Mouse (Mus musculus) ES-E14 (cell line): ENCODE measurements around the gene Cdh22.

Experiments
- CHD2 ChIP-seq: IDR thresholded peaks from 2 replicates; pipeline ENCODE4 v1.6.1; 2014; ENCODE audit warnings: mild to moderate bottlenecking, low read depth, low read length, inconsistent platforms
- HCFC1 ChIP-seq: IDR thresholded peaks from 2 replicates; pipeline ENCODE4 v1.6.1; 2012; ENCODE audit warnings: low read length, inconsistent platforms, borderline replicate concordance; ENCODE audit not compliant: insufficient read depth
- ZC3H11A ChIP-seq: IDR thresholded peaks from 2 replicates; pipeline ENCODE4 v1.6.1; 2012; ENCODE audit warnings: low read depth, mild to moderate bottlenecking, inconsistent platforms, low read length, borderline replicate concordance
- ZNF384 ChIP-seq: IDR thresholded peaks from 2 replicates; pipeline ENCODE4 v1.6.1; 2012; ENCODE audit warnings: low read depth, low read length, inconsistent platforms

DNA sequence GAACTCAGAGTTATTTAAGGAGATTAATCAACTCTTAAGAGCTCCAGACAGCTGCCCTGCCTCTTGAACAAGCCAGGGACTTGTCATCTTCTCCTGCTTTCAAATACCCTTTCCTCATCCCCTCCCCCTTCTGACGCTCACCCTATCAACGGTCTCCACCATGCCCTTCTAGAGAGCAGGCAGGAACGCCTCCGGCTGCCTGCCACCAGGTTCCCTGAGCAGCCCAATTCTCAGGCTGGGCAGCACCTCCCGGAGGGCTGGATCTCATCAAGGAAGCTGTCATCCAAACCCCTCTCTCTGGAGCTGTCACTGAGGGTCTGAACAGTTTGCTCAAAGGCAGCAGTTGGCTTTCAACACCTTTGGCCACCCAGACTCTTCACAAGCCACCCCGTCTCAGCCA, 133.9 kb downstream of the Cdh22 start:
- TF ChIP-seq CHD2, result no peak
- TF ChIP-seq ZNF384, result no peak
- TF ChIP-seq ZC3H11A, result no peak
- TF ChIP-seq HCFC1, result no peak
